Mouse (Mus musculus) forebrain, embryonic 13.5 days (tissue): Measurements from ENCODE around the gene Grip2. TPM values are rescaled to one million over a fixed set of nuclear protein-coding genes. Genes with fewer than 3 reads are reported as not detected.

Experiments
- ATAC-seq: fragments of 200-750 bp; cut with Nextera tagmentation; 2 replicates; pipeline ENCODE4 v1.8.0; 2017
- H3K27ac ChIP-seq: fragments of 300-500 bp; sonication (generic); 2 replicates; pipeline ENCODE4 v1.5.1; 2015; ENCODE audit warnings: inconsistent platforms, mild to moderate bottlenecking, moderate library complexity
- H3K27me3 ChIP-seq: fragments of 300-500 bp; sonication (generic); 2 replicates; pipeline ENCODE4 v1.6.1; 2015; ENCODE audit warnings: mild to moderate bottlenecking, inconsistent platforms
- H3K36me3 ChIP-seq: fragments of 300-500 bp; sonication (generic); 2 replicates; pipeline ENCODE4 v1.6.1; 2015; ENCODE audit warnings: mild to moderate bottlenecking, inconsistent platforms; ENCODE audit not compliant: poor library complexity, severe bottlenecking
- H3K4me1 ChIP-seq: fragments of 300-500 bp; sonication (generic); 2 replicates; pipeline ENCODE4 v1.6.1; 2015; ENCODE audit warnings: inconsistent platforms
- H3K4me2 ChIP-seq: fragments of 300-500 bp; sonication (generic); 2 replicates; pipeline ENCODE4 v1.6.1; 2015; ENCODE audit warnings: inconsistent platforms, mild to moderate bottlenecking, moderate library complexity
- H3K4me3 ChIP-seq: fragments of 300-500 bp; sonication (generic); 2 replicates; pipeline ENCODE4 v1.5.1; 2015; ENCODE audit warnings: mild to moderate bottlenecking, inconsistent platforms
- H3K9ac ChIP-seq: fragments of 300-500 bp; sonication (generic); 2 replicates; pipeline ENCODE4 v1.6.1; 2015; ENCODE audit warnings: mild to moderate bottlenecking, inconsistent platforms
- H3K9me3 ChIP-seq: fragments of 300-500 bp; sonication (generic); replicated peaks from 2 replicates; pipeline ENCODE4 v1.6.1; 2016; ENCODE audit warnings: inconsistent platforms
- WGBS: fragments of 180-500 bp; shearing (Covaris S2); methylation state at CpG from one replicate; pipeline ENCODE4 v1.1.7; 2015; 5-methylcytosine and 5-hydroxymethylcytosine counted together
- polyA plus RNA-seq: library from polyadenylated mRNA; unstranded; fragments of >200 nt; fragmentation: Nextera tagmentation; extraction: Ambion mirVana; gene quantifications from 2 replicates; pipeline ENCODE4 v1.2.1, GENCODE M21; 2015

Gene Grip2
- polyA plus RNA-seq, 1 experiment from 2014 or later, result 2.2 TPM

GRCm38 (mm10) chr6:91788311-91788798 lies 38.7 kb downstream of the Grip2 start:
- H3K4me2 ChIP-seq, result no peak overlapping the region
- H3K9ac ChIP-seq, result no peak overlapping the region
- no peak overlapping the region for H3K27ac ChIP-seq
- H3K4me1 ChIP-seq, result 0 out of 2 replicates have a peak, but pooled peaks cover 5% of the 10 kb centered on the region
- no peaks in the 10 kb centered on the region for H3K9me3 ChIP-seq
- WGBS, result 87% methylated on average over 9 of the region's 9 CpGs
- no peak overlapping the region for H3K4me3 ChIP-seq
- ATAC-seq, result no peak
- no peaks in the 10 kb centered on the region for H3K27me3 ChIP-seq
- no peaks in the 10 kb centered on the region for H3K36me3 ChIP-seq

GRCm38 (mm10) chr6:91785018-91785417 lies 42.0 kb downstream of the Grip2 start:
- no peak overlapping the region for H3K27ac ChIP-seq
- no peak overlapping the region for H3K4me2 ChIP-seq
- H3K36me3 ChIP-seq, result no peaks in the 10 kb centered on the region
- H3K4me3 ChIP-seq, result no peak overlapping the region
- no peak overlapping the region for H3K9ac ChIP-seq
- no peaks in the 10 kb centered on the region for H3K4me1 ChIP-seq
- ATAC-seq, result no peak
- 82% methylated on average over 3 of the region's 3 CpGs for WGBS
- no peaks in the 10 kb centered on the region for H3K27me3 ChIP-seq
- no peaks in the 10 kb centered on the region for H3K9me3 ChIP-seq

- no peak overlapping the region for H3K4me3 ChIP-seq
- no peaks in the 10 kb centered on the region for H3K27me3 ChIP-seq
- no peaks in the 10 kb centered on the region for H3K36me3 ChIP-seq
- H3K4me2 ChIP-seq, result no peak overlapping the region
- H3K4me1 ChIP-seq, result no peaks in the 10 kb centered on the region
- no peak overlapping the region for H3K9ac ChIP-seq
- no peak for ATAC-seq
- H3K9me3 ChIP-seq, result no peaks in the 10 kb centered on the region
- no peak overlapping the region for H3K27ac ChIP-seq
- WGBS, result 76% methylated on average over 8 of the region's 9 CpGs
Measured at GRCm38 (mm10) chr6:91779206-91779605, 47.8 kb downstream of the Grip2 start.

- H3K4me2 ChIP-seq, result no peak overlapping the region
- 16% methylated on average over 9 of the region's 9 CpGs for WGBS
- ATAC-seq, result peak; percentile 85
Measured at GRCm38 (mm10) chr6:91776543-91776942, 50.5 kb downstream of the Grip2 start.

GRCm38 (mm10) chr6:91773951-91774350 lies 53.1 kb downstream of the Grip2 start:
- no peaks in the 10 kb centered on the region for H3K36me3 ChIP-seq
- H3K4me3 ChIP-seq, result no peak overlapping the region
- WGBS, result 85% methylated on average over 5 of the region's 5 CpGs
- no peak for ATAC-seq
- H3K4me2 ChIP-seq, result no peak overlapping the region
- H3K27me3 ChIP-seq, result no peaks in the 10 kb centered on the region
- no peak overlapping the region for H3K27ac ChIP-seq
- 0 out of 2 replicates have a peak, but pooled peaks cover 4% of the 10 kb centered on the region for H3K9me3 ChIP-seq
- no peaks in the 10 kb centered on the region for H3K4me1 ChIP-seq
- H3K9ac ChIP-seq, result no peak overlapping the region

More at GRCm38 (mm10) chr6:91776543-91776942, 50.5 kb downstream of the Grip2 start:
- Histone ChIP-seq H3K36me3 (no peaks in the 10 kb centered on the region), H3K27me3 (no peaks in the 10 kb centered on the region), H3K9me3 (no peaks in the 10 kb centered on the region), H3K4me3 (no peak overlapping the region), H3K9ac (no peak overlapping the region), H3K27ac (no peak overlapping the region), H3K4me1 (no peaks in the 10 kb centered on the region)

GRCm38 (mm10) chr6:91767550-91767949 lies 59.5 kb downstream of the Grip2 start:
- Histone ChIP-seq H3K9me3 (0 out of 2 replicates have a peak, but pooled peaks cover 4% of the 10 kb centered on the region), H3K9ac (no peak overlapping the region), H3K27ac (no peak overlapping the region), H3K4me1 (no peaks in the 10 kb centered on the region), H3K4me2 (no peak overlapping the region), H3K4me3 (no peak overlapping the region), H3K27me3 (no peaks in the 10 kb centered on the region), H3K36me3 (no peaks in the 10 kb centered on the region)
- ATAC-seq, result no peak
- 90% methylated on average over 8 of the region's 8 CpGs for WGBS

- no peaks in the 10 kb centered on the region for H3K4me1 ChIP-seq
- 84% methylated on average over 9 of the region's 9 CpGs for WGBS
- H3K27ac ChIP-seq, result no peak overlapping the region
- no peaks in the 10 kb centered on the region for H3K9me3 ChIP-seq
- no peaks in the 10 kb centered on the region for H3K27me3 ChIP-seq
- no peak for ATAC-seq
- no peak overlapping the region for H3K4me2 ChIP-seq
- H3K4me3 ChIP-seq, result no peak overlapping the region
- peaks cover 19% of the 10 kb centered on the region for H3K36me3 ChIP-seq
- no peak overlapping the region for H3K9ac ChIP-seq
Measured at GRCm38 (mm10) chr6:91762051-91762742, 64.9 kb downstream of the Grip2 start.

GRCm38 (mm10) chr6:91754845-91755244 lies 72.2 kb downstream of the Grip2 start:
- H3K27me3 ChIP-seq, result no peaks in the 10 kb centered on the region
- H3K4me1 ChIP-seq, result 0 out of 2 replicates have a peak, but pooled peaks cover 3% of the 10 kb centered on the region
- no peak overlapping the region for H3K4me2 ChIP-seq
- no peaks in the 10 kb centered on the region for H3K9me3 ChIP-seq
- H3K4me3 ChIP-seq, result no peak overlapping the region
- H3K36me3 ChIP-seq, result peaks cover 85% of the 10 kb centered on the region
- WGBS, result 84% methylated on average over 12 of the region's 12 CpGs
- H3K27ac ChIP-seq, result no peak overlapping the region
- ATAC-seq, result no peak
- H3K9ac ChIP-seq, result no peak overlapping the region

- no peak overlapping the region for H3K4me3 ChIP-seq
- WGBS, result 51% methylated on average over 6 of the region's 6 CpGs
- H3K27ac ChIP-seq, result peak overlapping the region; percentile 36; the same call in 1 of the 2 replicates
- no peaks in the 10 kb centered on the region for H3K27me3 ChIP-seq
- 0 out of 2 replicates have a peak overlapping the region, but pooled peaks have one; percentile 2 for H3K9ac ChIP-seq
- no peaks in the 10 kb centered on the region for H3K9me3 ChIP-seq
- no peak for ATAC-seq
- no peak overlapping the region for H3K4me2 ChIP-seq
- peaks cover 84% of the 10 kb centered on the region for H3K36me3 ChIP-seq
- H3K4me1 ChIP-seq, result 0 out of 2 replicates have a peak, but pooled peaks cover 3% of the 10 kb centered on the region
Measured at GRCm38 (mm10) chr6:91754098-91754497, 73.0 kb downstream of the Grip2 start.

GRCm38 (mm10) chr6:91752884-91753283 lies 74.2 kb downstream of the Grip2 start:
- H3K9me3 ChIP-seq, result no peaks in the 10 kb centered on the region
- H3K36me3 ChIP-seq, result peaks cover 87% of the 10 kb centered on the region
- H3K27me3 ChIP-seq, result no peaks in the 10 kb centered on the region
- WGBS, result 66% methylated on average over 8 of the region's 8 CpGs
- no peak overlapping the region for H3K27ac ChIP-seq
- ATAC-seq, result no peak
- 0 out of 2 replicates have a peak, but pooled peaks cover 3% of the 10 kb centered on the region for H3K4me1 ChIP-seq
- no peak overlapping the region for H3K4me2 ChIP-seq
- H3K9ac ChIP-seq, result no peak overlapping the region
- no peak overlapping the region for H3K4me3 ChIP-seq

- Histone ChIP-seq H3K4me3 (no peak overlapping the region), H3K4me1 (0 out of 2 replicates have a peak, but pooled peaks cover 3% of the 10 kb centered on the region), H3K27ac (no peak overlapping the region), H3K9me3 (no peaks in the 10 kb centered on the region), H3K4me2 (no peak overlapping the region), H3K27me3 (no peaks in the 10 kb centered on the region), H3K36me3 (peaks cover 88% of the 10 kb centered on the region), H3K9ac (no peak overlapping the region)
- ATAC-seq, result 0 out of 2 replicates have a peak, but pooled peaks have one; percentile 21
- WGBS, result 72% methylated on average over 3 of the region's 3 CpGs
Measured at GRCm38 (mm10) chr6:91750976-91751375, 76.1 kb downstream of the Grip2 start.

GRCm38 (mm10) chr6:91746776-91747175 lies 80.3 kb downstream of the Grip2 start:
- Histone ChIP-seq H3K4me2 (no peak overlapping the region), H3K36me3 (peaks cover 82% of the 10 kb centered on the region), H3K9ac (no peak overlapping the region), H3K27me3 (no peaks in the 10 kb centered on the region), H3K9me3 (no peaks in the 10 kb centered on the region), H3K27ac (no peak overlapping the region), H3K4me3 (no peak overlapping the region), H3K4me1 (no peaks in the 10 kb centered on the region)
- no peak for ATAC-seq
- 83% methylated on average over 5 of the region's 5 CpGs for WGBS
